Mouse (Mus musculus): ENCODE data around the gene Lrwd1.
"Not testable (repeated sequence)": the region's sequence is repeated elsewhere in the genome, so short reads cannot be mapped to it uniquely, and the experiment has no call there.

Lrwd1 gene

DNA sequence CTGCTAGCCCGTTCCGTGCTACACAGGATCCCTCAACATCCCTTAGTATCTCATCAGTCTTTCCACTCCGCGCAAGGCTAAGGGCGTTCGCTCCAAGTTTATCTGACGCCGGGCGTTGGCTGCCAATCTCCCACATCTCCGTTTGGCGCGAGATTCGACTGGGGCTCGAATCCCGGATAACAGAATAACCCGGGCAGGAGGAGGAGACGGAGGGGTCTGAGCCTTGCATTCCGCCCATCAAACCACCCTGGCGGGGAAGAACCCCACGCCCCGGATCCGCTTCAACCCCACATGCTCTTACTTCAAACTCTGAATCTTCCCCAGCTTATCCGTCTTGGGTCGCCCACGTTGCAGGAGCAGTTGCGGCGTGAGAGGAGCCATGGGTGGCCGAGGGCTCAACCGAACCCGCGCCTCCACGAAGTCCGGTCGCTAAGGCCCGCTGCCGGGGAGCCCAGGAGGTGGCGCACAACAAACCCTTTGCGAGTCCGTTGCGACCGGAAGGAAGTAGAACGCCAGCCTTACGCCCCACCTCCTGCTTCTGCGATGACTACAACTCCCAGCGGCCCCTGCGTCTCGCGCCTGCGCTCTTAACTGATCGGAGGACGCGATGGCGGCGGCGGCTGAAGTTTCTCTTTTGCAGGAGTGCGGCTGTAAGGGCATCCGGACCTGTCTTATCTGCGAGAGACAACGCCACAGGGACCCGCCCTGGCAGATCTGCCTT, at the start of gene Lrwd1, which contains the start of gene Alkbh4:
TSS of gene Lrwd1 (minus strand) at position 504 of the 721 bp plus-strand sequence.
TSS of gene Alkbh4 (plus strand) at position 576 of the 721 bp plus-strand sequence.
- in situ Hi-C loops (cut with MboI, MseI): loop anchor here (25.0 kb wide), 1 partner anchor 1152 kb away; the partner anchor contains the start of genes Ache and Ufsp1

DNA sequence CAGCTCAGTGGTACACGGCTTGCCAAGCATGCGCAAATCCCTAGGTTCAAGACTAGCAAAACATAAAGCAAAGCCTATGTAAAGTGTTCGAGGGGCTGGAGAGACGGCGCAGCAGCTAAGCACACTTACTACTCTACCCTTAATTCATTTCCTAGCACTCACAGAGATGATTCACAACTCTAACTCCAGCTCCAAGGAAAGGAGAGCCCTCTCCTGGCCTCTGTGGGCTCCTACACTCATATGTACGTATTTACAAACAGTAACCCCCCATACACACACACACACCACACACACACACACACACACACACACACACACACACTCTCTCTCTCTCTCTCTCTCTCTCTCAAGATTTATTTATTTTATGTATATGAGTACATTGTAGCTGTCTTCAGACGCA, 47.9 kb upstream of the Lrwd1 start:
- in situ Hi-C loops (cut with MboI, MseI): no loop called here

DNA sequence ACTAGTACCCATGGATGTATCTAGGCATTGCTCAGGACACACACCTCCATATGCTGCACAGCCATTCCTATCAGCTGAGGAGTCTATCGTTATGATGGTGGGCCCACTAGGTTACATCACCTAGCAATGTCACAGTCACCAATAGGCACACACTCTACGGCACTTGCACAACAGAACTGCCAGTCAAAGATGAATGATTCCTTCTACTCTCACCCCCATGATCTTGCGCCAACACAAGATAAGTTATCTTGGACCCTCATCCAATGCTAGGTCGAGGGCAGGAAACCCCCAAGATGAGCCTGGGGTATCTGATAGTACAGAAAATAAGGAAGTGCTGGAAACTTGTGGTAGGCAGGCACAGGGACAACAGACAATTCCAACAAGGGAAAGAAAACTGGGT, 47.0 kb upstream of the Lrwd1 start:
- in situ Hi-C loops (cut with MboI, MseI): no loop called here

- in situ Hi-C loops (cut with MboI, MseI): no loop called here
These were observed 46.2 kb upstream of the Lrwd1 start for GRCm38 (mm10) chr5:136182049-136182448.

DNA sequence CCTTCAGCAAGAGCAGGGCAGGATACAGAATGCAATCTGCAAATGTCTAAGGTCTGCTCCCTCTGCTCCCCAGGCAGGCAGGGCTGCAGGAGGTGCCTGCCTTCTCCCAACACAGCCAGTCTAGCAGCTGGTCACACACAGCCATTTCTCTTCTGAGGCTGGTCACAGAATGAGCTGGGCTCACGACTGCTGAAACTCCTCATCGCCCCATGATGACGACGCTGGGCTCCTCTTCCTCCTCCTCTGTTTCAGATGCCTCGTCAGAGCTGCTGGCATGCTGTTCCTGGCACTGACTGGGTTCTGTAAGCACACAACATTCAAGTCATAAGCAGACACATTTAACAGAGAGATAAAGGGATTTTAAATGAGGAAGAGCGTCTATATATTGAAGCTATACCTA, 45.3 kb upstream of the Lrwd1 start:
- in situ Hi-C loops (cut with MboI, MseI): no loop called here

- in situ Hi-C loops (cut with MboI, MseI): loop anchor here (5.0 kb wide), 1 partner anchor 77 kb away; no protein-coding TSS in a partner anchor
These were observed 43.7 kb upstream of the Lrwd1 start for GRCm38 (mm10) chr5:136179594-136179993.

- in situ Hi-C loops (cut with MboI, MseI): no loop called here
These were observed 38.0 kb upstream of the Lrwd1 start for GRCm38 (mm10) chr5:136173606-136174463.

DNA sequence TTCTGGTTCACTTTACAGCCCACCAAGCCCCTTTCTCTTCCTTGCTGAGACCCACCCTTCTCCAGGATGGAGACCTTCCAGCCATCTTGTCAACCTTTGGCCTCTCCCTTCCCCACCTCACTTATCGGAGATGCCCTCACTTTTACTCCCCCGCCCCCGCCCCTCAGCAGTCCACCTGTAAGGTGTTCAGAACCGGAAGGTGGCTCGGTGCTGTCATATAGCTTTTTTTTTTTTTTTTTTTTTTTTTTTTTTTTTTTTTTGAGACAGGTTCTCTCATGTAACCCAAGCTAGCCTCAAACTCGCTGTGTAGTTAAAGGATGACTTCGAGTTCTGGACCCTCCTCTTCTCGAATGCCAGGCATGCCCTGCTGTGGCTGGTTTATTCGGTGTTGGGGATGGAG, 37.1 kb upstream of the Lrwd1 start:
- in situ Hi-C loops (cut with MboI, MseI): no loop called here

DNA sequence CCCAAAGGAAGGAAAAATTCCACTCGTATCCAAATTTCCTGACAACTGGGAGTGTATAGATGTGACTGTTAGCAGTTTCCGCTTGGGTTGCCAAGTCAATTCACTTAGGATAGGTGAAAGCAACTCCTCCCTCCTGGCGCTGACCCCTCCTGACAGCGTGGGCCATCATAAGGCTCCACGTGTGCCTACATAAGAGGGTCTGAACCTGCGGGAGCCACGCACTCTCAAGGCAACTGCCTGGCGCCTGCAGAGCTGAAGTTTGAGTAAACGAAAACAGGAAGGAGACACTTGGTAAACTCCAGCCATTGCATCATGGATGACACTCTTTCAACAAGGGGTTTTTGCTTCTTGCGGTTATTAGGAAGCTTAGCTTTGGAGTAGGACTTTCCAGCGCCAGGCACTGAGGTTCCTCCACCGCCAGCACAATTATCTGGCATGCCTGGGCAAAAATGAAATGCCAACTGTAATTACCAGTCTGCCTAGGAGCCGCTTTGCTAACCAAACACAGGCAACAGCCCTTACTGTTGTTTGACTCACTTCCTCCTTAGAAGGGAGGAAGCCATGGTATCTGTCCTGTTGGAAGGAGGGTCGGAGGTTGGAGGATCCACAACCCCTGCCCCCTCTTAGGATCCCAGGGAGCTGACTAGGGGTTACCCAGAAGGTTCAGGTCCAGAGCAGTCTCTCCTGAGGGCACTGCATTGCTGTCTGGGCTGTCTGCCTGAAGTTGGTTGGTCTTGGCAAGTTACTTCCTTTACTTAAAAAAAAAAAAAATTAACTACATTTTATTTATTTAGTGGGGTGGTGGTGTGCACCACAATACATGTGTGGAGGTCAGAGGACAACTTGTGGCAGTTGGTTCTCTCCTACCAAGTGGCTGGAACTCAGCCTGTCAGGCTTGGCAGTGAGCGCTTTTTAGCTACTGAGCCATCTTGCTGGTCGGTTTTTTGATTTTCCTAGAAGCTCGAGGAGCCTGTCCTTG, 35.8 kb upstream of the Lrwd1 start:
- in situ Hi-C loops (cut with MboI, MseI): no loop called here

DNA sequence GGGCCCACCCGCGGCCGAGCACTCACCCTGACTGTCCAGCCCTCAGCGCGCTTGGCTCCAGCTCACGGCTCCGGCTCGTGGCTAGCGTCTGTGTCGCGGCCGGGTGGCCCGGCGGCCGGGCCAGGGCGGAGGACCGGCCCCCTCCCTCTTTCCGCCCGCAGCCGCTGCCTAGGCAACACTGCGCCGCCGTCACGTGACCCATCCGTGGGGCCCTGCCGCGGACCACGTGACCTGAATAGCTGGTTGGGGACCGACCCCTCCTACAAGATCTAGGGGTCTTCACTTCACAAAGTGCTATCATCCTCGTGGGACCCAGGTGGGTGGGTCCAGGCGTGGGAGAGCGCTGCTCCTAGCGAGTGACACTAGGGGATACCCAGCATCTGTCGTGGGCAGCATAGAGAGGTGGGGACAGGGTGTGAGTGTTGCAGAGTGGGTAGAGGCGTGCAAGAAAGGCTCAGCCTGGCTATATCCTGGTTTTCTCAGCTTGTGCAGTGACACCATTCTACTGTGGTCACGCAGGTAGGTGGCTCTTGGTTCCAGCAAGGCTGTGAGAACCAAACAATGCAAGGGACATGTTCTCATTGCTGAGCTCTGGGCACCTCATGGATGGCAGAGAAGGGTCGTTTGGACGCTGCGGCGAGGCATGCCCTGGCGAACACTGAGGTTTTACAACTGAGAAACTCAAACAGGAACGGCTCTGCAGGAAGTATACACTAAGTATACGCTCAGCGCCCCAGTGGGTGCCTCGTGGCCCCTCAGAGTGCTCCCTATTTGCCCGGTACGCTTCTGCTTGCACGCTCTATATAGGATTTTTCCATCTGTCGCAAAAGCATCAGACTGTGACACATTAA, 34.9 kb upstream of the Lrwd1 start, which contains the start of gene Orai2:
TSS of gene Orai2 (minus strand) at position 202 of the 851 bp plus-strand sequence.
- in situ Hi-C loops (cut with MboI, MseI): no loop called here

DNA sequence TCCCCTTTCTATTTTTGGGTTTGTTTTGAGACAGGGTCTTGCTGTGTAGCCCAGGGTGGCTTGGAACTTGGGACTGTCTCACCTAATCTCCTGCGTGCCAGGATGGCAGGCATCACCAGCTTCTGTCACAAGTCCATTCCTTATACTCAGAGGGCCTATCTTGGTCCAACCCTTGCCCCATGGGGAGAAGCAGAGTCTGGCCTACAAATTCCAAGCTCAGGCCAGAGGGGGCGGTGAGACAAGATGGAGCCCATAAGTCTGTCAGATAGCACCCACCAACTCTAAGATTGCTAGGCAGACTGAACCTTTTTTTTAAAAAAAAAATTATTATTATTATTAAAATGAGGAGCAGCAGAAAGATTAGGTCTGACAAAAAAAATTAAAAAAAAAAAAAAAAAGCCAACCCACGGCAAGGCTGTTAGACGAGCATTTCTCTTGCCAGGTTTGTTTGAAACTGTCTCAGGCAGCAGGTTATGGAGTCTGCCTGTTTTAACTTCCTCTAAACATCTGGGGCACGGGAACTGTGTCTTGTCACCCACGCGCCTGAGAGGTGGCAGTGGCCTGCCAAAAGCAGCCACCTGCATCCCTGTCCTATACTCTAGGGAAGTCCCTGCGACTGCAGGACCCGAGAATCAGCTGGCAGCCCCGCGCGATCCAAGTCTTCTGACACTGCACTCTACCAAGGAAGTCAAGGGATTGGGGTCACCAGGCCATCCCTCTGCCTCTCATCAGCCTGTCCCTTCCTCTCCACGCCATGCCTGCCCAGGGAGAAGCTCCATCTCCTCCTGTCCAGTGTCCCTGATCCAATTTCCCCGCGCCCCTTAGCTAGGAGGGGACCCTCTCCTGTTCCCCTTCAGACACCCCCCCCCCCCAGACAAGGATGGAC, 34.0 kb upstream of the Lrwd1 start:
- in situ Hi-C loops (cut with MboI, MseI): no loop called here

DNA sequence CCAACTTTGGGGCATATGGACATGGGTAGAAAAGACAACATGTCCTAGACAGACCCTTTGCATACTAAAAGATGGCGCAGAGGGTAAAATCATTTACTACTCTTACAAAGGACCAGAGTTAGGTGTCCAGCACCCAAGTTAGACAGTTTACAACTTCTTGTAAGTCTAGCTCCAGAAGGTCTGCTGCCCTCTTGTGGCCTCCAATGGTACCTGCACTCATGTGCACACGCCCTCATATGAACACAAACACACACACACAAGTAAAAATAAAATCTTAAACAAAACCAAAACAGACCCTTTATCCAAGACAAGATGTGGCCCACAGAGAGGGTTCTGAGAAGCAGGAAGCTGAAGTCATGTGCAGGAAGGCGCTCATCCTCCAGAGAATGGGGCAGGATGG, 32.2 kb upstream of the Lrwd1 start:
- in situ Hi-C loops (cut with MboI, MseI): no loop called here

- in situ Hi-C loops (cut with MboI, MseI): no loop called here
These were observed 31.4 kb upstream of the Lrwd1 start for GRCm38 (mm10) chr5:136167296-136167695.

GRCm38 (mm10) chr5:136165246-136165645, 29.4 kb upstream of the Lrwd1 start:
- in situ Hi-C loops (cut with MboI, MseI): no loop called here

GRCm38 (mm10) chr5:136163807-136164474, 28.1 kb upstream of the Lrwd1 start:
- in situ Hi-C loops (cut with MboI, MseI): no loop called here

GRCm38 (mm10) chr5:136160084-136160483, 24.2 kb upstream of the Lrwd1 start:
- in situ Hi-C loops (cut with MboI, MseI): not testable (repeated sequence)

DNA sequence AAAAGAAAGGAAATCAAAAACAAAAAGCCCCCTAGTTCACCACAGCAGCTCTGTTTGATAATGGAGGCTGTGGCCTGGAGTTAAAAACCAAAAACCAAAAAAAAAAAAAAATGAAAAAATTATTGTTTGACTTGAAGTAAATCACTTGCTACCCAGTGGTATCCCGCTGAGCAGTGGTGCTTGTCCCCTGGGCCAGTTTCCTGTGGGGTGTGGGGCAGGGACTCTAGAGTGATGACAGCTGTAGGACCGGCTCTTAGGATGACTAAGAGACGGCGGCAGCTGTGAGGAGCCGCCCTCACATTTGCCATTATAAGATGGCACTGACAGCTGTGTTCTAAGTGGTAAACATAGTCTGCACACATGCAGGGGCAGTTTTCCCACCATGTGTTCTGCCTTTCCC, 19.5 kb upstream of the Lrwd1 start:
- in situ Hi-C loops (cut with MboI, MseI): no loop called here

- in situ Hi-C loops (cut with MboI, MseI): no loop called here
These were observed 16.5 kb upstream of the Lrwd1 start for GRCm38 (mm10) chr5:136152365-136152764.

- in situ Hi-C loops (cut with MboI, MseI): loop anchor here (5.0 to 25.0 kb wide), 2 partner anchors 38 to 1138 kb away; partner anchors contain the start of genes Ache and Ufsp1
These were observed 13.3 kb upstream of the Lrwd1 start for GRCm38 (mm10) chr5:136149134-136149576.
